Mouse (Mus musculus) midbrain, embryonic 13.5 days (tissue): ENCODE measurements around the gene Tns3. TPM values are rescaled to one million over a fixed set of nuclear protein-coding genes. Genes with fewer than 3 reads are reported as not detected.

Experiments used
- ATAC-seq: fragments of 200-750 bp; cut with Nextera tagmentation; 2 replicates; pipeline ENCODE4 v1.8.0; 2017; ENCODE audit warnings: mild to moderate bottlenecking, moderate TSS enrichment, moderate library complexity
- H3K27ac ChIP-seq: fragments of 300-500 bp; sonication (generic); 2 replicates; pipeline ENCODE4 v1.5.1; 2015; ENCODE audit warnings: inconsistent platforms, mild to moderate bottlenecking, moderate library complexity
- H3K27me3 ChIP-seq: fragments of 300-500 bp; sonication (generic); 2 replicates; pipeline ENCODE4 v1.6.1; 2015; ENCODE audit warnings: mild to moderate bottlenecking, inconsistent platforms
- H3K36me3 ChIP-seq: fragments of 300-500 bp; sonication (generic); 2 replicates; pipeline ENCODE4 v1.6.1; 2015; ENCODE audit warnings: mild to moderate bottlenecking, inconsistent platforms
- H3K4me1 ChIP-seq: fragments of 300-500 bp; sonication (generic); replicated peaks from 2 replicates; pipeline ENCODE4 v1.6.1; 2015; ENCODE audit warnings: inconsistent platforms
- H3K4me2 ChIP-seq: fragments of 300-500 bp; sonication (generic); replicated peaks from 2 replicates; pipeline ENCODE4 v1.6.1; 2015; ENCODE audit warnings: moderate library complexity, mild to moderate bottlenecking, inconsistent platforms
- H3K4me3 ChIP-seq: fragments of 300-500 bp; sonication (generic); replicated peaks from 2 replicates; pipeline ENCODE4 v1.5.1; 2015; ENCODE audit warnings: mild to moderate bottlenecking, inconsistent platforms
- H3K9ac ChIP-seq: fragments of 300-500 bp; sonication (generic); replicated peaks from 2 replicates; pipeline ENCODE4 v1.6.1; 2015; ENCODE audit warnings: mild to moderate bottlenecking, inconsistent platforms
- H3K9me3 ChIP-seq: fragments of 300-500 bp; sonication (generic); 2 replicates; pipeline ENCODE4 v1.6.1; 2016; ENCODE audit warnings: mild to moderate bottlenecking, inconsistent platforms
- WGBS: fragments of 180-500 bp; shearing (Covaris S2); methylation state at CpG from one replicate; pipeline ENCODE4 v1.1.7; 2015; 5-methylcytosine and 5-hydroxymethylcytosine counted together
- polyA plus RNA-seq: library from polyadenylated mRNA; unstranded; fragments of >200 nt; fragmentation: Nextera tagmentation; extraction: Ambion mirVana; gene quantifications from 2 replicates; pipeline ENCODE4 v1.2.1, GENCODE M21; 2015

Gene Tns3
- 4.4 TPM in 2 replicates for polyA plus RNA-seq

GRCm38 (mm10) chr11:8664393-8664743 lies at the start of gene Tns3:
Gene Tns3 (minus strand): TSS chr11:8664535.
- peak; percentile 80 for ATAC-seq
- Histone ChIP-seq H3K9me3 (no peaks in the 10 kb centered on the region), H3K27ac (no peak within 1 kb of the TSS), H3K36me3 (no peaks in the 10 kb centered on the region), H3K27me3 (peaks cover 43% of the 10 kb centered on the region), H3K4me3 (peak within 1 kb of the TSS; percentile 68), H3K4me1 (peaks cover 11% of the 10 kb centered on the region), H3K4me2 (peak within 1 kb of the TSS; percentile 97), H3K9ac (peak within 1 kb of the TSS; percentile 84)
- 1% methylated on average over 37 of the region's 37 CpGs for WGBS

GRCm38 (mm10) chr11:8706246-8707041 lies 42.1 kb upstream of the Tns3 start:
- Histone ChIP-seq H3K9me3 (no peaks in the 10 kb centered on the region), H3K9ac (no peak overlapping the region), H3K36me3 (no peaks in the 10 kb centered on the region), H3K27ac (no peak overlapping the region), H3K4me1 (no peaks in the 10 kb centered on the region), H3K4me3 (no peak overlapping the region), H3K27me3 (no peaks in the 10 kb centered on the region), H3K4me2 (no peak overlapping the region)
- no peak for ATAC-seq
- WGBS, result 71% methylated on average over 8 of the region's 8 CpGs

GRCm38 (mm10) chr11:8705156-8705555 lies 40.8 kb upstream of the Tns3 start:
- H3K27me3 ChIP-seq, result no peaks in the 10 kb centered on the region
- no peak overlapping the region for H3K27ac ChIP-seq
- H3K9ac ChIP-seq, result no peak overlapping the region
- WGBS, result 88% methylated on average over 1 of the region's 1 CpGs
- H3K36me3 ChIP-seq, result no peaks in the 10 kb centered on the region
- no peaks in the 10 kb centered on the region for H3K9me3 ChIP-seq
- H3K4me1 ChIP-seq, result no peaks in the 10 kb centered on the region
- no peak overlapping the region for H3K4me3 ChIP-seq
- ATAC-seq, result no peak
- H3K4me2 ChIP-seq, result no peak overlapping the region

- no peak overlapping the region for H3K4me2 ChIP-seq
- peaks cover 3% of the 10 kb centered on the region; the same call in 1 of the 2 replicates for H3K4me1 ChIP-seq
- no peaks in the 10 kb centered on the region for H3K36me3 ChIP-seq
- WGBS, result 79% methylated on average over 6 of the region's 6 CpGs
- H3K4me3 ChIP-seq, result no peak overlapping the region
- no peak for ATAC-seq
- H3K27ac ChIP-seq, result no peak overlapping the region
- no peak overlapping the region for H3K9ac ChIP-seq
- no peaks in the 10 kb centered on the region for H3K27me3 ChIP-seq
- no peaks in the 10 kb centered on the region for H3K9me3 ChIP-seq
Observed at GRCm38 (mm10) chr11:8703876-8704275, 39.5 kb upstream of the Tns3 start.

GRCm38 (mm10) chr11:8702532-8702886 lies 38.2 kb upstream of the Tns3 start:
- no peak overlapping the region for H3K27ac ChIP-seq
- no peak overlapping the region for H3K9ac ChIP-seq
- H3K4me1 ChIP-seq, result peaks cover 3% of the 10 kb centered on the region; the same call in 1 of the 2 replicates
- ATAC-seq, result no peak
- H3K4me2 ChIP-seq, result no peak overlapping the region
- no peak overlapping the region for H3K4me3 ChIP-seq
- no peaks in the 10 kb centered on the region for H3K36me3 ChIP-seq
- no peaks in the 10 kb centered on the region for H3K27me3 ChIP-seq
- H3K9me3 ChIP-seq, result no peaks in the 10 kb centered on the region
- WGBS, result 94% methylated on average over 2 of the region's 2 CpGs

GRCm38 (mm10) chr11:8701845-8702531 lies 37.7 kb upstream of the Tns3 start:
- H3K9me3 ChIP-seq, result no peaks in the 10 kb centered on the region
- H3K36me3 ChIP-seq, result no peaks in the 10 kb centered on the region
- no peaks in the 10 kb centered on the region for H3K27me3 ChIP-seq
- WGBS, result 88% methylated on average over 10 of the region's 10 CpGs
- peaks cover 3% of the 10 kb centered on the region; the same call in 1 of the 2 replicates for H3K4me1 ChIP-seq
- H3K9ac ChIP-seq, result no peak overlapping the region
- no peak overlapping the region for H3K27ac ChIP-seq
- H3K4me3 ChIP-seq, result no peak overlapping the region
- ATAC-seq, result no peak
- no peak overlapping the region for H3K4me2 ChIP-seq

- Histone ChIP-seq H3K4me1 (peaks cover 3% of the 10 kb centered on the region; the same call in 1 of the 2 replicates), H3K9me3 (no peaks in the 10 kb centered on the region), H3K36me3 (no peaks in the 10 kb centered on the region), H3K27ac (no peak overlapping the region), H3K4me2 (no peak overlapping the region), H3K4me3 (no peak overlapping the region), H3K9ac (no peak overlapping the region), H3K27me3 (no peaks in the 10 kb centered on the region)
- no peak for ATAC-seq
- WGBS, result 84% methylated on average over 3 of the region's 3 CpGs
Observed at GRCm38 (mm10) chr11:8701400-8701799, 37.1 kb upstream of the Tns3 start.

- Histone ChIP-seq H3K4me2 (no peak overlapping the region), H3K27me3 (no peaks in the 10 kb centered on the region), H3K27ac (no peak overlapping the region), H3K4me1 (peaks cover 3% of the 10 kb centered on the region; the same call in 1 of the 2 replicates), H3K9me3 (no peaks in the 10 kb centered on the region), H3K36me3 (no peaks in the 10 kb centered on the region), H3K4me3 (no peak overlapping the region), H3K9ac (no peak overlapping the region)
- 85% methylated on average over 8 of the region's 8 CpGs for WGBS
- ATAC-seq, result no peak
Observed at GRCm38 (mm10) chr11:8700641-8701221, 36.4 kb upstream of the Tns3 start.

- H3K4me2 ChIP-seq, result no peak overlapping the region
- no peaks in the 10 kb centered on the region for H3K27me3 ChIP-seq
- no peak overlapping the region for H3K9ac ChIP-seq
- H3K4me1 ChIP-seq, result peaks cover 3% of the 10 kb centered on the region; the same call in 1 of the 2 replicates
- no peaks in the 10 kb centered on the region for H3K36me3 ChIP-seq
- WGBS, result 22% methylated on average over 5 of the region's 5 CpGs
- no peak for ATAC-seq
- H3K9me3 ChIP-seq, result no peaks in the 10 kb centered on the region
- no peak overlapping the region for H3K27ac ChIP-seq
- H3K4me3 ChIP-seq, result no peak overlapping the region
Observed at GRCm38 (mm10) chr11:8699777-8700176, 35.4 kb upstream of the Tns3 start.

- H3K9me3 ChIP-seq, result no peaks in the 10 kb centered on the region
- H3K4me3 ChIP-seq, result no peak overlapping the region
- H3K27me3 ChIP-seq, result no peaks in the 10 kb centered on the region
- H3K4me2 ChIP-seq, result no peak overlapping the region
- H3K27ac ChIP-seq, result no peak overlapping the region
- no peak for ATAC-seq
- no peak overlapping the region for H3K9ac ChIP-seq
- no peaks in the 10 kb centered on the region for H3K36me3 ChIP-seq
- H3K4me1 ChIP-seq, result peaks cover 14% of the 10 kb centered on the region
- 94% methylated on average over 3 of the region's 3 CpGs for WGBS
Observed at GRCm38 (mm10) chr11:8697670-8698069, 33.3 kb upstream of the Tns3 start.

GRCm38 (mm10) chr11:8694096-8694495 lies 29.8 kb upstream of the Tns3 start:
- 98% methylated on average over 5 of the region's 5 CpGs for WGBS
- Histone ChIP-seq H3K9ac (no peak overlapping the region), H3K4me3 (no peak overlapping the region), H3K4me2 (no peak overlapping the region), H3K36me3 (no peaks in the 10 kb centered on the region), H3K9me3 (no peaks in the 10 kb centered on the region), H3K27ac (no peak overlapping the region), H3K4me1 (peaks cover 32% of the 10 kb centered on the region), H3K27me3 (peaks cover 3% of the 10 kb centered on the region; the same call in 1 of the 2 replicates)
- no peak for ATAC-seq
